Mouse (Mus musculus) testis, postnatal 10 days (tissue): ENCODE measurements around the gene Kank4.
"Not testable (repeated sequence)": the region's sequence is repeated elsewhere in the genome, so short reads cannot be mapped to it uniquely, and the experiment has no call there.

Experiments
- DNase-seq: peaks from one replicate; pipeline ENCODE4 v3.0.0; 2021; ENCODE audit warnings: low spot score

Gene Kank4

DNA sequence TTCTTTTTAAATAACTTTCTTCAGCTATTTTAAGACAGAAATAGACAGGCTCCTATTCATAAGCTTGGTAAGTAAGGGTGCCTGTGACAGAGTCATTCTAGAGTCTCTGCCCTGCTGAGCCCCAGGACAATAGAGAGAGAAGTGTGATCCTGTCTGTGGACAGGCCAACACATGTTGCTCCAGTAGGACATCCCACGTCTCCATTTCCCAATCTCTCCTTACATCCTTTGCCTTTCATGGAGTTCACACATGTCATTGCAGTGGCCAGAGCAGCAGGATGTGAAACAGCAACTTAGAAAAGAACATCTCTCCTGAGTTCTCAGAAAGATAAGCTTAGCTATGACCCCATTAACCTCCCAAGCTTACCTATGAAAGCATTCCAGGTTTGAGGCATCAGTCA is 14.4 kb upstream of the Kank4 start:
- no peak for DNase-seq

- DNase-seq: no peak
These were observed 9.4 kb upstream of the Kank4 start for GRCm38 (mm10) chr4:98826701-98827100.

DNA sequence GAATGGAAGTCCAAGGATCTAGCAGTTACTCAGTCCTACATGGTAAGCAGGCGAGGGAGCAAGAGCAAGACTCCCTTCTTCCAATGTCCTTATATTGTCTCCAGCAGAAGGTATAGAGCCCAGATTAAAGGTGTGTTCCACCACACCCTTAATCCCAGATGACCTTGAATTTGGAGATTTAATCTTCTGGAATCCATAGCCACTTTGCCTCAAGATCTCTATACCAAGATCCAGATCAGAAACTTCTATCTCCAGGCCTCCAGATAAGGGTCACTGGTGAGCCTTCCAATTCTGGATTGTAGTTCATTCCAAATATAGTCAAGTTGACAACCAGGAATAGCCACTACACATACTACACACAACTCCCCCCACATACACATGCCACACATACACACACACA is 6.4 kb upstream of the Kank4 start, which contains the start of gene I0C0044D17Rik:
Gene I0C0044D17Rik, minus strand, starts transcription at position 101 of the 400 bp plus-strand sequence.
- not testable (repeated sequence) for DNase-seq

DNA sequence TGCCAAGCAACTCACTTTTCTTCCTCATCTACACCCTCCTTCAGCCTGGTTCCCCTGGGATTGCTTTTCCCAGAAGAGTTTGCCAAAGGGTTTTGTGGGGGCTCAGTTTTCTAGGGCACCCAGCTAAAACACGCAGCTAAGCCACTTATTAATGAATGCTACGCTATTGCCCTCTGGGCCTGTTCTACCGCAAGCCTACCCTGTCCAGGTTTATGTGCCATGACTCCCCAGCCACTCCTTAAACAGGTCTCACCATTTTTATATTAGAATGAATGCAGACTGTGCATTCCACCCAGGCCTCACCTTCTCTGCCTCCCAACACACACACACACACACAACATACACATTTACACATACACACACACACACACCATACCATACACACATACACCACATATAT is 5.7 kb upstream of the Kank4 start:
- no peak for DNase-seq

DNA sequence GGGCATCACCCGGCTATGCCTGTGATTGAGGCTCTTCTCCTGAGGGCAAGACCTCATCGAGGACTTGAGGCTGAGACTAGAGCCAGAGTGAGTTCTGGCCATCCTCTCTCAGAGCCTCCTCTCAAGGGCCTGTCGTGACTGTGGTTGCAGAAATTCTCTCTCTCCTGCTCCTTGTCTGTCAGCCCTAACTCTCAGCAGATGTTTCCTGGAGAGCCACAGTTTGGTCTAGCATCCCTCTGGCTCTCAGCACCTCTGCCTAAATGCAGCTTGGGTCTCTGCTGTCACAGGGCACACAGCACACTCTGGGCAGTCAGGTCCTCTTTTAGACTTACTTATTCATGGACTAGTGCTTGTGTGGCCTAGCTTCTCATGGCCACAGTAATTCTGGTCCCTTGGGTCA is 5.1 kb upstream of the Kank4 start:
- DNase-seq: no peak

DNA sequence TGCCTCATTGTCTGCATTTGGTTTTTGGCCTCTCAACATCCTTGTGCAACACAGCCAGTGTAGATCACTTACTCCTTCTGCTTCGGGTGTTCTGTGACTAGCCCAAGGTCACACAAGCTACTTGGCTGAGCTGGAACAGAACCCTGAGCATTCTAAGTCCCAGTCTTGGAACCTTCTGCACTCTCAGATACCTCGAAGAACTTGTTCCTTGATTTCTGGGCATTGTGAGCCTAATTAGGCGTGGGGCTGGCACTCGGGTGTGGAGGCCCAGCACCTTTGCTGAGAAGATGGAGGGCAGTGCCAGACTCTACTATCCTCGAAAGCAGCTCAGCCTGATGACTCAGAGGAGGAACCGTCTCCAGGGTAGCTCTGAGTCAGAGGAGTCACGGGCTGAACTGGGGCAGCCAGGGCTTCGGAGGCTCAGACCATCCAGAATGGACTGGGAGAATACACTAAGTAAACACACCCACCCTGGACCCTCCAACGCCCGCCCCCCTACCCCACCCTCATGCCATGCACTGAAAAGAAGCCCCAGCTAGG is 1.9 kb upstream of the Kank4 start:
- DNase-seq: no peak

- peak; percentile 43 for DNase-seq
These were observed 542 bp downstream of the Kank4 start for GRCm38 (mm10) chr4:98816807-98817183.

DNA sequence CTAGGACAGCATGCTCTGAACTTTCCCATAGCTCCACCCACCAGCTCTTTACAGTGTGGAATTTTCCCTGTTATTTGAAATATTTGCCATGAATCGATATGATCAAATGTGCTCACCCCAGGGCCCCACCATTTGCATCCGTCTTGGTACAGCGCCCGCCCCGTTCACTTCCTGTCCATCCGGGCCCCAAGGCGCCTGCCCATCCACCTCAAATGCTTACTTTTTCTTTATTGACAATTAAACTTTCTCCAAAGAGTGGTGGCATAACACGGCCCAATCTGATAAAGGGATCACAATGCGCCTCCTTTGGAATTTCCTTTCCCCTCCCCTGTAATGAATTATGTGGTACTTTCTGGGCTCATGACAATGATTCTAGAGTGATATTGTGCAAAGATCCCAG is 11.0 kb downstream of the Kank4 start:
- DNase-seq: no peak

DNA sequence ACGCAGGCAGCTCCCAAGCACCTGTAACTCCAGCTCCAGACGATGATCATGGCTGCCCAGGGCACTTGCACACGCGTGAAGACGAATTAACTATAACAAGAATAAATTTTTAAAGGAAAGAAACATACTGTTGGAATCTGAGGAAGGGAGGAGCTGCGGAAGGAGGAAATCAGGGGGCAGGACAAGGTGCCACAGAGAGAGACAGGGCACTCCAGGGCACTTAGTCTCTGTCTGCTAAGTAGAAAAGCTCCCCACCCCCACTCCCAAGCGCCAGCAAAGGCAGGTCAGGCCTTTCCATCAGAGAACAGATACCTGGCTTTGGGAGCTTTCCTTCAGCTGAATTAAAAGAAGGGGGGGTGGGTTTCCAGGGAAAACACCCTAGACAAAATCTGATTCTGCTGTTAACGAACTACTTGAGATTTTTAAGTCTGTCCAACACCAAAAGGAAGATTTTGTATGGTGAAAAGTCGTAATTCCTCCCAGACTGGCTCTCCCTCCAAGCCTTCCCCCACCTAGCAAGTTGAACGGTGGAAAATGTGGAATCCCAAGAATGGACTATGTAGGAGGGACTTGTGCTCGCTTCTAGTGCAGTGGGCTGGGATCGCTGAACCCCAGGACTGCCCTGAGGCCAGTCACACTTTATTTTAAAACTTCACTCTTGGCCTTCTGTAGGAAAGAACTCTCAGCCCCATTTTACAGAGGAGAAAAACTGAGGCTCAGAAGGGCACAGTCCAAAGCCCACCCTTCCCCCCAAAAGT is 11.9 kb downstream of the Kank4 start:
- DNase-seq: no peak

DNA sequence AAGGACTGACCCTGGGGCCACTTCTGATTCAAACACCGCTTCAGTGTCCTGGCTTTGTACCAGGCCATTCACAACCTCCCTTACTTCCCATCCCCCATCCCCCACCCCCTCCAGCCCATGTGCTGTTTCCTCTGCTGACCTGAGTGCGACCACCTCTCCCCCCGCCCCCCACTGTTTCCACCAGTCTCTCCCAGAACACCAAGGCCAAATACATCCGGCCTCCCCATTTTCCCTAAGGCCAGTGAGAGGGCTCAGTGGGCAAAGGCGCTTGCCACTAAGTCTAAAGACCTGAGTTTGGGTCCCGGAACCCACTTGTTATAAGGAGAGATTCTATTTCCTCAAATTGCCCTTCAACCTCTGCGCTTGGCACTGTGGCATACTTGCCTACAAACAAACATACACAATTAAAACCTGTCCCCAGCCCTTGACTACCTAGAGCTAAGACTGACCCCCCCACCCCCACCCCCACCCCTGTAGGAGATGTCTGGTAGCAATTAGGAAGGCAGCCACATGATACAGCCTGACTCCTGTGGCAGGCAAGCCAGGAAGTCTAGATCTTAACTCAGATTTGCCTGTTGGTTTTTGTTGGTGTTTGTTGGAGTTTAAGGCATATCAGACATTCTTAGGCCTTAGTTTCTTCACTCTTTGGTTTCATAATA is 12.7 kb downstream of the Kank4 start:
- no peak for DNase-seq

DNA sequence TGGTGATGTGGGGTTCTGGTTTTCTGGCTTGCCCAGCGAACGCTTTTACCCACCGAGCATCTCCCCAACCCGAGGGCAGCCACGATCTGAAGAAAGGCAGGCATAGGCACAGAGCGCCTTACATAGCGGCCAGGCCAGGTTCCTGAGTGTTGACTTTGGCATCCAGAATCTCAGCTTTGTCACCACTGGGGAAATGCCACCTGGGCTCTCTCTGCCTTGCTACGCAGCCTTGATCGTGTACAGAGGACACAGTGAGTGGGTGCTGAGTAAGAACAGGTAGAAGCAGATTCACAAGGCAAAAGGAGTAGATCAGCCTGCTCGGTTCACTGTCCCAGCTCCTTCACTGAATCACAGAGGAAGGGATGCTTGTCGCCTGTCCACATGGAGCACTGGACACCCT is 15.6 kb downstream of the Kank4 start:
- no peak for DNase-seq

GRCm38 (mm10) chr4:98800824-98801223 is 16.5 kb downstream of the Kank4 start:
- DNase-seq: no peak

DNA sequence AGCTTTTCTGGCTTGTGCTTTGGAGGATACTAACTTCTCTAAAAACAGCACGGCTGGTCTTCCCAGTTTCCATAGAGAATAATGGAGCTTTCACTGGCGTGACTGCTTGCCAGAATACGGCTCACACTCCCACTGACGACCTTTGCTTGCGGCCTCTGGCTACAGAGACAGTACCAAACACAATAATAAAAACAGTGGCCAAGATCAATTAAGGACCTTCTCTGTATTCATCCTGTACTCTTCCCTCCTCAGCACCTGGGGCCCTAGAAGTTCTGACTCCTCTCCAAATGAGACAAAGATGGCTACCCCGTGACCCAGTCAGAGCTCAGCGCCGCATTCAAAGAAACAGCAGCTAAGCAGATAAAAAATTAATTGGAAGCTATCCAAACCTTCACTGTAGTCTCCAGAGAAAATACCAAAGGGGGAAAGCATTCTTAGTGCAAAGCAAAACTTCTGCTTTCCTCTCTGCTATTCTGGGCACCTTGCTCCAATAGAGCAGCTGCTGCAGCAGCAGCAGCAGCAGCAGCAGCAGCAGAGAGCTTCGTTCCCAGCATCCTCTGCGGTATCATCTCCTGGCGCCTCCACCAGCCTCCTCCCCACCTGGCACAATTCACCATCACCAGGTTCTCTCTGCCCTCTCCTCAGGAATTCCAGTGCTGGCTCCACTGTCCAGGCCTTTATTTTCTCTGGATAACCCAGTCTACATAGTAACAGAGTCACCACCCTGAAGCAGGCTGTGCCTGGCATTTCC is 20.6 kb downstream of the Kank4 start:
- DNase-seq: peak; percentile 65

DNA sequence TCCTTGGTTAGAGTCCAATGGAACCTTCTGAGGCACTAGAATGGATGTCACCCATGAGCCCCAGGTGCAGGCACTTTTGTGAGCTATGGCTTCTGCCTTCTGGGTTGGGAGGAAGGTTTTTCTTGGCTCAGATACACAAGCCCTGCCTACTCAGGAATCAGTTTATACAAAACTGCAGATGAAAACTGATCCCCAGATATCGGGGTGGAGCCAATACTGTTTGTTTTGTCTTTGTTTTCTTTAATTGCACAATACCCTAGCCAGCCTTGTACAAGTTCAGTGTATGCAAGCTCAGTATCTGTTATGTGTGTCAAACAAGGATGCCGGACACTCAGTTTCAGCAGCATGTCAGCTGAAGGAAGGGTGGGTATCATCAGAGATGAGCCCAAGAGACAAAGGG is 22.1 kb downstream of the Kank4 start:
- no peak for DNase-seq

DNA sequence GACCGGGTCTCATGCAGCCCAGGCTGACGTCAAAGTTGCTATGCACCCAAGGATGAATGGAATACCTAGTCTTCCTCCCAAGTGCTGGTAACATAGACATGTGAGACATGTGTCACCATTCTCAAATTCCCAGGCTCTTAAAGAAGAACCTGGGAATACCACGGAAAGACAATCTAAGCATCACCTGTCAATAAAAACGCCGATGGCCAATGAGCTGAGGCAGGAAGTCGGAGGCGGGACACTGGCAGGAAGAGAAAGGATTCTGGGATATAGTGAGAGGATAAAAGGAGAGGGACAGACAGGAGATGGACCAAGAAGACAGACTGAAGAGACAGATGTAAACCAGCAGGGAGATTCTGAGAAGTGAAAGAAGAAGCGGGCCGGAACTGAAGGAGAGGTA is 23.9 kb downstream of the Kank4 start:
- no peak for DNase-seq

GRCm38 (mm10) chr4:98790721-98791120 is 26.6 kb downstream of the Kank4 start:
- DNase-seq: no peak

- DNase-seq: peak; percentile 57
These were observed 27.5 kb downstream of the Kank4 start for GRCm38 (mm10) chr4:98789861-98790311.

- no peak for DNase-seq
These were observed 28.1 kb downstream of the Kank4 start for GRCm38 (mm10) chr4:98789133-98789765.

DNA sequence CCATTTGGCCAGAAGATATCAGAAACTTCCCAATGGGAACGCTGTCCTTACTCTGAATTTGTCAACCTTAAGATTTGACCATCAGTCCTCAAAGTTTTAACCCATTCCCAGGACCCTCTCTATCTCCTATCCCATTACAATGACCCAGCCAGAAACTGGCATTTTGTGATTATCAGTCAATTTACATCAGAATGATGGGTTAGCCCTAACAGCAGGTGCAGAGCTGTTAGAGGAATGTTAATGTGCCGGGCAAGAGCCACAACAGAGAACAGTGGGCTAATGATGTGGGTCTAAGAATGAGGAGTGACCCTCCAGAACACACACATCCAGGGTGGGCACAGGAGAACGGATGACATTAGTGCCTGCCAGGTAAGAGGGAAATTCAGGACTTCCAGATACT is 31.1 kb downstream of the Kank4 start:
- no peak for DNase-seq

DNA sequence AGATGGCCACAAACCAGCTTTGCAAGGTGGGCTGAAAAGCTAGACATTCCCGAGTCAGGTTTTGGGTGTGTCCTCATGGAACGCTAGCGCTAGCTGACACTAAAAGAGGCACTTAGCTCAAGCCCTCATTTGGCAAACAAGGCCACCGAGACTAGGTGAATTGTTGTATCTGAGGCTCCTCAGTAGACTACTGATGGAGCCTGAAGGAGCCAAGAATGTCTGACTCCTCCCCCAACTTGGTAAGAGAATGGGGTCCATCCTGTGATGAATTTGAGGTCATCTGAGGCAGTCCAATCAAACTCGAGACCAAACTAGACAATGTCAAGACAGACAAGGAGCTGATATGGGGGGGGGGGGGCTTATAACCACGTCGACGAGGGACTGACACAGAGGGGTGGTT is 31.5 kb downstream of the Kank4 start:
- DNase-seq: no peak

DNA sequence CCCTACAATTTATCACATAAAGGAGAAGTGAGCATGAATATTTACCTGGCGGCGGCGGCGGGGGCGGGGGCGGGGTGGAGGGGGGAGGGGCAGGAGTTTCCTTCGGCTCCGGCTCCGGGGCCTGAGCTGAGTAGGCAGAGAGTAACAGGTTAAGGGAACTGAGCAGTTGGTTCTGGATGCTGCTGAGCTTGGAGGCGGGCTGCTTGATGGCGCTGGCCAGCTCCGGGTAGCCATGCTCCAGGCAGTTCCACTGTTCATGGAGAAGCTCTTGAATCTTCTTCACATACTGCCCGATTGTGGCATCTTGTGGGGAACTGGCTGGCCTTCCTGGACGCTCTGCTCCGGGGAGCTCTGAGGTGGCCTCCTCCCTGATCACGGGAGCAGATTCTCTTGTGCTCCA is 39.1 kb downstream of the Kank4 start:
- DNase-seq: no peak

GRCm38 (mm10) chr4:98777464-98777863 is 39.9 kb downstream of the Kank4 start:
- no peak for DNase-seq
